Mouse (Mus musculus): ENCODE data around the gene Nhlrc4. TPM values are rescaled to one million over a fixed set of nuclear protein-coding genes. Genes with fewer than 3 reads are reported as not detected.
A peak's percentile ranks its signal among the peaks of the same experiment; 100 is the strongest.

The Nhlrc4 gene
- total and polyA plus RNA-seq, 3 experiments = 0.10 to 2.8 (median 0.30) TPM

DNA sequence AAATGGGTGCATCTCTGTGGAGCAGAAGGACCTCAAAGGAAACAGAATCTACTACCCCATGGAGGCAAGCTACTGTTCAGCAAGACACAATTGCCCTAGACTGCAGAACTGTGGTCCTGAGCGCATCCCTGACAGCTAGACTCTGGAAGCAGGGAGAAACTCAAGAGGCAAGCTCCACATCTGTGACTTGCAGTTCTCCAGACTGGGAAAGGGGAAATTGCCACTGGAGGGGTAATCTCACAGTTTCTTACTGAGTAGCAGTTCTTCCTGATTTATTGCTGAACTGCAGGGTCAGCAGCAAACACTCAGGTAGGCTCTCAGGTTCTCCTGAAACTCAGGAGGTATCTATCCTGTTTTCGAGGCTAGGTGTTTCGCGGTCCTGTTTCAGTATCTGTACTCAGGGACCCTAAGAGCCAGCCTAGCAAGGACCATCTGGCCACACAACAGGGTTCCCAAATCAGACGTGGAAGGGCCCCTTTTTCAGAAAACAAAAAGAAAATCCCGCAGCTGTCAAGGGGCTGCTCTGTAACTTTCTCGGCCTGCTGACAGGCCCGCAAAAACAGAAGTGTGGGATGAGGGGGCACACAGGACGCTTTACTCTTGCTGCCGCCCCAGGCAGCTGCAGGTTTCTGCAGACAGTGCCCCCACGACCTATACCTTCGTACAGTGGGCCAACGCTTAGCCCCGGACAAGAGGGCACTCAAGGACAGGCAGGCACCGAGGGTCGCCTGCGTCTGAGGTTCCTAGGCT, 40.0 kb upstream of the Nhlrc4 start:
- TF ChIP-seq CTCF (IDR thresholded peaks at IDR 0.05) (no peak), EP300 (IDR thresholded peaks at IDR 0.05; ENCODE audit: insufficient read depth, low read depth, low read length) (no peak), POLR2A (IDR thresholded peaks at IDR 0.05; ENCODE audit: insufficient read depth, low read depth, low read length) (no peak)
- 9% methylated on average over 17 of the region's 17 CpGs for WGBS
- peak overlapping the region; percentile 94 for H3K27ac ChIP-seq
- no peak for DNase-seq
- no peaks in the 10 kb centered on the region for H3K36me3 ChIP-seq (ENCODE audit: control insufficient read depth, insufficient read depth, low read length)
- intact Hi-C loops (cut with DNase I) = loop anchor here (5.0 kb wide), 1 partner anchor 92 kb away; no protein-coding TSS in a partner anchor
- peak overlapping the region; percentile 98 for H3K4me3 ChIP-seq
- H3K4me1 ChIP-seq (ENCODE audit: control insufficient read depth, insufficient read depth, low read length) = peaks cover 12% of the 10 kb centered on the region
- H3K79me2 ChIP-seq (replicated peaks; ENCODE audit: control insufficient read depth, insufficient read depth, low read length) = peaks cover 2% of the 10 kb centered on the region; the same call in 1 of the 2 replicates
- H3K27me3 ChIP-seq (ENCODE audit: control insufficient read depth, insufficient read depth, low read length) = no peaks in the 10 kb centered on the region
- H3K9ac ChIP-seq (ENCODE audit: low read depth, low read length) = peak overlapping the region; percentile 83

GRCm38 (mm10) chr17:25984066-25984465, 39.3 kb upstream of the Nhlrc4 start:
- no peak for TF ChIP-seq EP300 (IDR thresholded peaks at IDR 0.05; ENCODE audit: insufficient read depth, low read depth, low read length)
- TF ChIP-seq POLR2A (IDR thresholded peaks at IDR 0.05; ENCODE audit: insufficient read depth, low read depth, low read length) = no peak
- H3K27ac ChIP-seq = no peak overlapping the region
- no peak overlapping the region for H3K9ac ChIP-seq (ENCODE audit: low read depth, low read length)
- no peak overlapping the region for H3K4me3 ChIP-seq
- 100% methylated on average over 1 of the region's 1 CpGs for WGBS
- H3K36me3 ChIP-seq (ENCODE audit: control insufficient read depth, insufficient read depth, low read length) = no peaks in the 10 kb centered on the region
- no peak for DNase-seq
- H3K79me2 ChIP-seq (replicated peaks; ENCODE audit: control insufficient read depth, insufficient read depth, low read length) = peaks cover 3% of the 10 kb centered on the region; the same call in 1 of the 2 replicates
- peaks cover 12% of the 10 kb centered on the region for H3K4me1 ChIP-seq (ENCODE audit: control insufficient read depth, insufficient read depth, low read length)
- no peaks in the 10 kb centered on the region for H3K27me3 ChIP-seq (ENCODE audit: control insufficient read depth, insufficient read depth, low read length)
- intact Hi-C loops (cut with DNase I) = no loop called here

- Histone ChIP-seq H3K9ac (ENCODE audit: low read depth, low read length) (no peak overlapping the region), H3K27ac (no peak overlapping the region), H3K4me1 (ENCODE audit: control insufficient read depth, insufficient read depth, low read length) (peaks cover 12% of the 10 kb centered on the region), H3K36me3 (ENCODE audit: control insufficient read depth, insufficient read depth, low read length) (no peaks in the 10 kb centered on the region), H3K27me3 (ENCODE audit: control insufficient read depth, insufficient read depth, low read length) (no peaks in the 10 kb centered on the region), H3K79me2 (replicated peaks; ENCODE audit: control insufficient read depth, insufficient read depth, low read length) (peaks cover 3% of the 10 kb centered on the region; the same call in 1 of the 2 replicates), H3K4me3 (no peak overlapping the region)
- TF ChIP-seq CTCF (IDR thresholded peaks at IDR 0.05) (no peak), EP300 (IDR thresholded peaks at IDR 0.05; ENCODE audit: insufficient read depth, low read depth, low read length) (no peak), POLR2A (IDR thresholded peaks at IDR 0.05; ENCODE audit: insufficient read depth, low read depth, low read length) (no peak)
- DNase-seq = no peak
- WGBS = 87% methylated on average over 3 of the region's 3 CpGs
- intact Hi-C loops (cut with DNase I) = loop anchor here (2.0 kb wide), 1 partner anchor 26 kb away; no protein-coding TSS in a partner anchor
These were observed 38.2 kb upstream of the Nhlrc4 start for GRCm38 (mm10) chr17:25982913-25983312.

- peak; percentile 46 to 74 for DNase-seq
- H3K4me3 ChIP-seq = no peak overlapping the region
- 31% methylated on average over 5 of the region's 5 CpGs for WGBS
- no peak overlapping the region for H3K27ac ChIP-seq
- peaks cover 6% of the 10 kb centered on the region for H3K79me2 ChIP-seq (replicated peaks; ENCODE audit: control insufficient read depth, insufficient read depth, low read length)
- H3K9ac ChIP-seq (ENCODE audit: low read depth, low read length) = no peak overlapping the region
- TF ChIP-seq EP300 (IDR thresholded peaks at IDR 0.05; ENCODE audit: insufficient read depth, low read depth, low read length) = no peak
- TF ChIP-seq POLR2A (IDR thresholded peaks at IDR 0.05; ENCODE audit: insufficient read depth, low read depth, low read length) = no peak
- no peak for TF ChIP-seq CTCF (IDR thresholded peaks at IDR 0.05)
- no peaks in the 10 kb centered on the region for H3K36me3 ChIP-seq (ENCODE audit: control insufficient read depth, insufficient read depth, low read length)
- H3K27me3 ChIP-seq (ENCODE audit: control insufficient read depth, insufficient read depth, low read length) = no peaks in the 10 kb centered on the region
- intact Hi-C loops (cut with DNase I) = no loop called here
- peaks cover 12% of the 10 kb centered on the region for H3K4me1 ChIP-seq (ENCODE audit: control insufficient read depth, insufficient read depth, low read length)
These were observed 36.1 kb upstream of the Nhlrc4 start for GRCm38 (mm10) chr17:25980854-25981253.

DNA sequence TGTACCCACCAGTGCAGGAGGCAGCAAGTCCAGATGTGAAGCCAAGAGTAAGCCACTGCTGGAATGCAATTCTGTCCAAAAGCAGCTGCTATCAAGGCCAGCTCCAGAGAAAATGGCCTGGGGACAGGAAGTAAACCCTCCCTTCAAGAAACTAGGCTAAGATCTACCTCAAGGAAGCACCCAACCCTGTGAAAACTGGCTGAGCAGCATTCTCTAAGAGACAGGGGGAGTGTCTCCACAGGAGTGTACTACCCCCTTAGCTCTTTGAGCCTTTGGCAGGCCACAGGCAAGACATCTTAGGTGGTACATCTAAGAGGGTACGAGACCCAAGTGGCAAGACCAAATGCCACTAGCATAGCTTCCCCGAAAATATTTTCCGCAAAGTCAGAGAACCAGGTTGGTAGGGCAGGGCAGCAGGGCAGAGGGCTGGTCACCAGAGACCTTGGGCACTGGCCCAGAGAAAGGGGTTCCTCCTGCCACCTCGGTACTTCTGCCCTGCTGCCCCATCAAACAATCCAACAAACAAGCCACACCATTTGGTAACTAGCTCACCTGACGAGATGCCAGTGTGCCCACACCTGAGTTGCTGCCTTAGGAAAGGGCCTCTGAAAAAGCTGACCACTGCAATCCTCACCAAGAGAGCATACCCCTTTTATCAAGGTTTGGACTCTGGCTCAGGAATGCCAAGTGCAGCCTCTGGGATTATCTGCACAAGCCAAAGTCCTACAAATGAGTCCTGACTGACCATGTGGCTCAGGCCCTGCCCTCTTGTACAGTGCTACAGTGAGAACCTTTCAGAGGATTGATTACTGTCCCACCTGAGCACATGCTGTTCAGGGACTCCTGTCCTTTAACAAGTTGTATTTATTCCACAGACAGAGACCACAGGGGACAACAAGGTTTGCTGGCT, 35.3 kb upstream of the Nhlrc4 start:
- Histone ChIP-seq H3K9ac (ENCODE audit: low read depth, low read length) (no peak overlapping the region), H3K27ac (no peak overlapping the region), H3K4me3 (no peak overlapping the region), H3K36me3 (ENCODE audit: control insufficient read depth, insufficient read depth, low read length) (no peaks in the 10 kb centered on the region), H3K79me2 (replicated peaks; ENCODE audit: control insufficient read depth, insufficient read depth, low read length) (peaks cover 6% of the 10 kb centered on the region), H3K27me3 (ENCODE audit: control insufficient read depth, insufficient read depth, low read length) (no peaks in the 10 kb centered on the region), H3K4me1 (ENCODE audit: control insufficient read depth, insufficient read depth, low read length) (peaks cover 12% of the 10 kb centered on the region)
- 75% methylated on average over 5 of the region's 5 CpGs for WGBS
- TF ChIP-seq POLR2A (IDR thresholded peaks at IDR 0.05; ENCODE audit: insufficient read depth, low read depth, low read length) (no peak), CTCF (IDR thresholded peaks at IDR 0.05) (no peak), EP300 (IDR thresholded peaks at IDR 0.05; ENCODE audit: insufficient read depth, low read depth, low read length) (no peak)
- DNase-seq = no peak
- intact Hi-C loops (cut with DNase I) = no loop called here
